Mouse (Mus musculus) CD4-positive, CD25-positive, alpha-beta regulatory T cell, adult 4 months (primary cell): ENCODE data around the gene Trim32. TPM values are rescaled to one million over a fixed set of nuclear protein-coding genes. Genes with fewer than 3 reads are reported as not detected.

Experiments used
- ATAC-seq: one replicate; pipeline ENCODE4 v1.8.0; 2017
- polyA plus RNA-seq, 2 experiments: library from polyadenylated mRNA; unstranded; fragments of 100-300 nt; shearing (Covaris generic); gene quantifications; one replicate each; pipeline ENCODE4 v1.2.1; 2017

The Trim32 gene
- polyA plus RNA-seq = 10 to 100 TPM; 13.3 to 26.2 TPM

- peak; percentile 95 for ATAC-seq
Observed at GRCm38 (mm10) chr4:65604504-65605150, at the start of gene Trim32. TSS of gene Trim32 (plus strand) at chr4:65604986.

- ATAC-seq = no peak
Observed at GRCm38 (mm10) chr4:65565493-65565892, 39.3 kb upstream of the Trim32 start.

- ATAC-seq = no peak
Observed at GRCm38 (mm10) chr4:65580254-65580653, 24.5 kb upstream of the Trim32 start.

GRCm38 (mm10) chr4:65586947-65587346, 17.8 kb upstream of the Trim32 start:
- no peak for ATAC-seq

GRCm38 (mm10) chr4:65589780-65590179, 15.0 kb upstream of the Trim32 start:
- no peak for ATAC-seq

- ATAC-seq = no peak
Observed at GRCm38 (mm10) chr4:65594601-65595369, 10.0 kb upstream of the Trim32 start.

- ATAC-seq = peak; percentile 53
Observed at GRCm38 (mm10) chr4:65605151-65605702, 441 bp downstream of the Trim32 start.

GRCm38 (mm10) chr4:65607184-65607631, 2.4 kb downstream of the Trim32 start:
- no peak for ATAC-seq

- no peak for ATAC-seq
Observed at GRCm38 (mm10) chr4:65608112-65608511, 3.3 kb downstream of the Trim32 start.

GRCm38 (mm10) chr4:65610329-65610728, 5.5 kb downstream of the Trim32 start:
- no peak for ATAC-seq

GRCm38 (mm10) chr4:65610896-65611295, 6.1 kb downstream of the Trim32 start:
- no peak for ATAC-seq

GRCm38 (mm10) chr4:65613135-65613534, 8.3 kb downstream of the Trim32 start:
- no peak for ATAC-seq

GRCm38 (mm10) chr4:65620125-65620524, 15.3 kb downstream of the Trim32 start:
- ATAC-seq = no peak

GRCm38 (mm10) chr4:65638231-65638630, 33.4 kb downstream of the Trim32 start:
- no peak for ATAC-seq

- ATAC-seq = no peak
Observed at GRCm38 (mm10) chr4:65642611-65643010, 37.8 kb downstream of the Trim32 start.

GRCm38 (mm10) chr4:65654723-65655122, 49.9 kb downstream of the Trim32 start:
- ATAC-seq = no peak

- ATAC-seq = no peak
Observed at GRCm38 (mm10) chr4:65663176-65663575, 58.4 kb downstream of the Trim32 start.
